Comparison of ENCODE assay signal across 8 mouse cellular contexts in the genomic region with DNA sequence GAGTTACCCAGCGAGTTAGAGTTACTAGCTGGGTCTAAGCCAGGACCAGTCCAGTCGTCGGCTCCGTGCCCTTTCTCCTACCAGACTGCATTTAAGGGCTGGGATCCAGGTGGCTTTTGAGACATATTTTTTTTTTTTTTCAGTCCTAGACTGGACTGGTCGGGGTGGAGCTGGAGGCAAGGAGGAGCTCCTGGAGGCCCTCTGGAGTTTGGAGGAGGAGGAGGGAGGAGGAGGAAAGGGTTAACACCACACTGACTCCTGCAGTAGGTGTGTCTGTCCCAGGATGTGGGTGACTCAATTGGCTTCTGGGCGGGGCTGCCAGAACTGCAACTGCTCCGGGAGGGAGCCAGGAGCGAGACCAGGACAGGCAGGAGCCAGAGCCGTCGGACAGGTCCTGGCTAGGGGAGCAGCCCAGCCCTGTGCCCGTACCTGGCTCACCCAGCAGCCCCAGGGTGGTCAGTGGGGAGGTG. TPM values are rescaled to one million over a fixed set of nuclear protein-coding genes. Genes with fewer than 3 reads are reported as not detected.
A peak's percentile ranks its signal among the peaks of the same experiment; 100 is the strongest.
DNase-seq lines count a peak whose midpoint lies in the region; ATAC-seq and TF ChIP-seq lines count a peak whose summit lies in the region.

No protein-coding gene starts in this region.

- 0 out of 2 replicates have a peak, but pooled peaks cover 3% of the 10 kb centered on the region for H3K4me1 ChIP-seq in G1E (ENCODE audit: insufficient read depth, low read depth, low read length)
- H3K4me1 ChIP-seq in bone marrow, adult 2 months (ENCODE audit: control insufficient read depth, insufficient read depth, low read length), result no peaks in the 10 kb centered on the region
- H3K4me1 ChIP-seq in hindbrain, embryonic 15.5 days (replicated peaks), result peaks cover 14% of the 10 kb centered on the region
- H3K4me1 ChIP-seq in liver, embryonic 11.5 days (replicated peaks; ENCODE audit: control insufficient read depth, insufficient read depth, low read length), result no peaks in the 10 kb centered on the region
- peaks cover 14% of the 10 kb centered on the region for H3K4me1 ChIP-seq in neural tube, embryonic 13.5 days (replicated peaks)

- peak overlapping the region; percentile 26; the same call in 1 of the 2 replicates for H3K4me2 ChIP-seq in hindbrain, embryonic 15.5 days
- H3K4me2 ChIP-seq in liver, embryonic 11.5 days, result peak overlapping the region; percentile 51
- H3K4me2 ChIP-seq in neural tube, embryonic 13.5 days, result peak overlapping the region; percentile 27

- no peak for DNase-seq in G1E (ENCODE audit: low spot score)
- peak; percentile 87 for DNase-seq in gastrocnemius, adult 2 months
- no peak for DNase-seq in liver, embryonic 11.5 days (ENCODE audit: low spot score)
- no peak for DNase-seq in spleen, postnatal 10 days (ENCODE audit: low spot score in 2 of 2)
- DNase-seq in retina, embryonic 14.5 days (ENCODE audit: low spot score), result no peak

- H3K36me3 ChIP-seq in G1E (replicated peaks), result peaks cover 20% of the 10 kb centered on the region
- H3K36me3 ChIP-seq in hindbrain, embryonic 15.5 days, result peaks cover 48% of the 10 kb centered on the region
- peaks cover 6% of the 10 kb centered on the region; the same call in 1 of the 2 replicates for H3K36me3 ChIP-seq in liver, embryonic 11.5 days (ENCODE audit: control insufficient read depth, insufficient read depth, low read length)
- H3K36me3 ChIP-seq in neural tube, embryonic 13.5 days, result peaks cover 91% of the 10 kb centered on the region

- intact Hi-C loops in gastrocnemius, adult 2 months (cut with DNase I), result loop anchor here (2.0 kb wide), 1 partner anchor 40 kb away; no protein-coding TSS in a partner anchor

- 4% methylated on average over 11 of the region's 11 CpGs for WGBS in bone marrow, adult 2 months
- 22% methylated on average over 11 of the region's 11 CpGs for WGBS in hindbrain, embryonic 15.5 days
- WGBS in liver, embryonic 11.5 days, result 16% methylated on average over 11 of the region's 11 CpGs
- 16% methylated on average over 11 of the region's 11 CpGs for WGBS in neural tube, embryonic 13.5 days

- H3K27me3 ChIP-seq in G1E (ENCODE audit: insufficient read depth, low read length), result peaks cover 16% of the 10 kb centered on the region; the same call in 1 of the 2 replicates
- H3K27me3 ChIP-seq in hindbrain, embryonic 15.5 days, result no peaks in the 10 kb centered on the region
- no peaks in the 10 kb centered on the region for H3K27me3 ChIP-seq in liver, embryonic 11.5 days (replicated peaks; ENCODE audit: control insufficient read depth, insufficient read depth, low read length)
- no peaks in the 10 kb centered on the region for H3K27me3 ChIP-seq in neural tube, embryonic 13.5 days

- no peaks in the 10 kb centered on the region for H3K9me3 ChIP-seq in G1E (replicated peaks)
- no peaks in the 10 kb centered on the region for H3K9me3 ChIP-seq in hindbrain, embryonic 15.5 days
- H3K9me3 ChIP-seq in liver, embryonic 11.5 days (ENCODE audit: control insufficient read depth, low read length), result no peaks in the 10 kb centered on the region
- no peaks in the 10 kb centered on the region for H3K9me3 ChIP-seq in neural tube, embryonic 13.5 days

- H3K9ac ChIP-seq in hindbrain, embryonic 15.5 days, result no peak overlapping the region
- peak overlapping the region; percentile 31 for H3K9ac ChIP-seq in liver, embryonic 11.5 days (ENCODE audit: low read depth, low read length)
- H3K9ac ChIP-seq in neural tube, embryonic 13.5 days, result 0 out of 2 replicates have a peak overlapping the region, but pooled peaks have one; percentile 31

- no peak overlapping the region; the same call in 1 of the 2 replicates for H3K4me3 ChIP-seq in G1E (ENCODE audit: low read depth, low read length)
- peak overlapping the region; percentile 46 for H3K4me3 ChIP-seq in bone marrow, adult 2 months (replicated peaks; ENCODE audit: control insufficient read depth, low read depth, low read length)
- peak overlapping the region; percentile 82 for H3K4me3 ChIP-seq in gastrocnemius, adult 2 months
- no peak overlapping the region for H3K4me3 ChIP-seq in hindbrain, embryonic 15.5 days
- peak overlapping the region; percentile 41 for H3K4me3 ChIP-seq in liver, embryonic 11.5 days (ENCODE audit: low read depth, low read length)
- H3K4me3 ChIP-seq in neural tube, embryonic 13.5 days, result peak overlapping the region; percentile 12; the same call in 1 of the 2 replicates

- 0 out of 2 replicates have a peak, but pooled peaks have one; percentile 32 for ATAC-seq in G1E (ENCODE audit: extremely low read depth, insufficient number of reproducible peaks, low FRiP score, poor library complexity, severe bottlenecking)
- peak; percentile 20; the same call in 1 of the 2 replicates for ATAC-seq in hindbrain, embryonic 15.5 days (ENCODE audit: low FRiP score, low read depth)
- peak; percentile 66 for ATAC-seq in liver, embryonic 11.5 days (replicated peaks; ENCODE audit: low FRiP score)
- ATAC-seq in neural tube, embryonic 13.5 days (ENCODE audit: low read depth), result peak; percentile 51; the same call in 1 of the 2 replicates

- H3K27ac ChIP-seq in bone marrow, adult 2 months (ENCODE audit: control insufficient read depth, insufficient read depth, low read depth, low read length, poor library complexity), result no peak overlapping the region
- peak overlapping the region; percentile 82 for H3K27ac ChIP-seq in gastrocnemius, adult 2 months
- H3K27ac ChIP-seq in hindbrain, embryonic 15.5 days (replicated peaks), result no peak overlapping the region
- H3K27ac ChIP-seq in liver, embryonic 11.5 days (ENCODE audit: low read depth, low read length), result no peak overlapping the region
- no peak overlapping the region for H3K27ac ChIP-seq in neural tube, embryonic 13.5 days (replicated peaks)

- no peak for TF ChIP-seq CTCF in G1E (IDR thresholded peaks at IDR 0.05; ENCODE audit: low read depth, low read length)
- TF ChIP-seq CTCF in bone marrow, adult 2 months (IDR thresholded peaks at IDR 0.05; ENCODE audit: control insufficient read depth, insufficient read depth, low read length), result no peak
- no peak for TF ChIP-seq CTCF in gastrocnemius, adult 2 months (IDR thresholded peaks at IDR 0.05)

- TF ChIP-seq POLR2A in bone marrow, adult 2 months (IDR thresholded peaks at IDR 0.05; ENCODE audit: borderline replicate concordance, control insufficient read depth, low read depth, low read length), result no peak

RNA-seq across cellular contexts. Expression of gene Tnks1bp1, which starts 12.8 kb away (rescaled TPM):
- total RNA-seq in G1E (2014; fragmentation: Nextera tagmentation) (2.6 and 3.0 TPM in 2 replicates), G1E (2017) (1.7 and 2.8 TPM in 2 replicates)
- 5.2 and 5.7 TPM in 2 replicates for polyA plus RNA-seq in G1E (2012)
- polyA plus RNA-seq in bone marrow, adult 2 months (2011; ENCODE audit: insufficient read depth, insufficient read length, low replicate concordance, missing spikeins), result 5.0 and 8.0 TPM in 2 replicates
- 10 to 100 TPM; 23.3 to 29.7 TPM for total RNA-seq in gastrocnemius, adult 2 months (2021)
- 24.4 and 24.8 TPM in 2 replicates for polyA plus RNA-seq in hindbrain, embryonic 15.5 days (2015; fragmentation: Nextera tagmentation; extraction: Ambion mirVana)
- 3.4 and 3.7 TPM in 2 replicates for polyA plus RNA-seq in liver, embryonic 11.5 days (2014; fragmentation: Nextera tagmentation; extraction: Ambion mirVana)
- 22.6 and 23.4 TPM in 2 replicates for polyA plus RNA-seq in neural tube, embryonic 13.5 days (2015; fragmentation: Nextera tagmentation; extraction: Ambion mirVana)

RNA-seq across cellular contexts. Expression of gene P2rx3, which starts 23.4 kb away (rescaled TPM):
- total RNA-seq in G1E (2014; fragmentation: Nextera tagmentation) (0.39 and 0.60 TPM in 2 replicates), G1E (2017) (0.05 and 0.06 TPM in 2 replicates)
- not detected in 2 replicates for polyA plus RNA-seq in G1E (2012)
- 1.2 and 3.8 TPM in 2 replicates for polyA plus RNA-seq in bone marrow, adult 2 months (2011; ENCODE audit: insufficient read depth, insufficient read length, low replicate concordance, missing spikeins)
- under 1 TPM; 0.36 to 0.59 TPM for total RNA-seq in gastrocnemius, adult 2 months (2021)
- polyA plus RNA-seq in hindbrain, embryonic 15.5 days (2015; fragmentation: Nextera tagmentation; extraction: Ambion mirVana), result 7.3 and 14.2 TPM in 2 replicates
- polyA plus RNA-seq in liver, embryonic 11.5 days (2014; fragmentation: Nextera tagmentation; extraction: Ambion mirVana), result 0.95 and 1.1 TPM in 2 replicates
- polyA plus RNA-seq in neural tube, embryonic 13.5 days (2015; fragmentation: Nextera tagmentation; extraction: Ambion mirVana), result 65.1 and 76.0 TPM in 2 replicates

RNA-seq across cellular contexts. Expression of gene Ssrp1, which starts 23.6 kb away (rescaled TPM):
- total RNA-seq in G1E (2014; fragmentation: Nextera tagmentation) (168 and 190 TPM in 2 replicates), G1E (2017) (304 and 315 TPM in 2 replicates)
- polyA plus RNA-seq in G1E (2012), result 54.9 and 111 TPM in 2 replicates
- polyA plus RNA-seq in bone marrow, adult 2 months (2011; ENCODE audit: insufficient read depth, insufficient read length, low replicate concordance, missing spikeins), result 140 and 170 TPM in 2 replicates
- 10 to 100 TPM; 28.5 to 30.8 TPM for total RNA-seq in gastrocnemius, adult 2 months (2021)
- polyA plus RNA-seq in hindbrain, embryonic 15.5 days (2015; fragmentation: Nextera tagmentation; extraction: Ambion mirVana), result 166 and 171 TPM in 2 replicates
- polyA plus RNA-seq in liver, embryonic 11.5 days (2014; fragmentation: Nextera tagmentation; extraction: Ambion mirVana), result 338 and 381 TPM in 2 replicates
- 165 and 186 TPM in 2 replicates for polyA plus RNA-seq in neural tube, embryonic 13.5 days (2015; fragmentation: Nextera tagmentation; extraction: Ambion mirVana)

Comparison
In these comparisons a context has a peak if more than half of its experiments do, and no peak if none do; other contexts are left out.
1. H3K4me3 ChIP-seq: peak in bone marrow, adult 2 months (single experiment), gastrocnemius, adult 2 months (single experiment), liver, embryonic 11.5 days (single experiment) and neural tube, embryonic 13.5 days (single experiment); none in G1E (single experiment) and hindbrain, embryonic 15.5 days (single experiment).
2. Peak in every context shown above with its lines, with median percentiles within 50 percentile points of each other: ATAC-seq and H3K4me2 ChIP-seq.